Mouse (Mus musculus) cerebellum, adult 9-11 months (tissue): ENCODE measurements around the gene Apoc4.
"Not testable (repeated sequence)": the region's sequence is repeated elsewhere in the genome, so short reads cannot be mapped to it uniquely, and the experiment has no call there.

ENCODE experiments used
- DNase-seq: peaks from one replicate; pipeline ENCODE4 v3.0.0; 2022

Apoc4 gene

DNA sequence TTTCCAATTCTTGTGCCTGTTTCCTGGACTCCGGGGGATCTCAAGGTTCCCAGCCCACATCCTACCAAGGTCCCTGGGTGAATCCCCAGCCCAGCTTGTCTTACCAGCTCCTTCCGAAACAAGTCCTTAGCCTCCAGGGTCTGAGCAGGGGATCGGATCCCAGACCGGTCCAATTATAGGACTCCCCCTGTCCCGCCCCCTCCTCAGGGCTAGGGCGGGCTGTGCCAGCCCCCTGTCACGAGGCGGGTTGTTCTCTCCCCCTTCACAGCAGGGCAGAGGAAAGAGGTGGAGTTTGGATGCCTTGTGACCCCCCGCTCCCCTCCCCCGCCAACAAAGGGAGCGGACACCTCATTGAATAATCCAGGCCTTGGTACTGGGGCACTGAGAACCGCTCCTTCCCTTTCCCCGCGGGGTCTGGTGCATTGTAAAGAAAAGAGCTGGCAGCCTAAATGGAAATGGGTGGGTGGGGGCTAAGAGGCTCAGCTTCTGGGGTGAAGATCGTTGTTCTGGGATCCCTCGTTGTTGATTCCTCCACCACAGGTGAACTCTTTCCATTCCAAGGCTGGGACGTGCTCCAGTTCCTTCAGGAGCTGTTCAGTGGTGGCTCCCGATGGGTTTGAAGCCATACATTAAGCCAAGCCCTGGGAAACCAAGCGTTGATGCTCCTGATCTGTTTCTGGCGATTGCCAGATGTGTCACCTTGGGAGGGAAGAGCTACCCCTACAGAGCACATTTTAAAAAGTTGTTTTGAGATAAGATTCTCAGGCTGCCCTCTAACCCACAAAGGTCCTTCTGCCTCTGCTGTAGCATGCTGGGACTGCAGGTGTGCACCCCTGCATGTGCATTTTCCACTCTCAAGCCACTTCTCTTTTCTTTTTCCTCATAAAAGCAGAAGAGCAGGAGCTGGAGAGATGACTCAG is 17.9 kb upstream of the Apoc4 start, which contains the start of gene Apoe:
Apoe (minus strand) TSS at position 282 of the 920 bp plus-strand sequence.
- DNase-seq: peak; percentile 63

DNA sequence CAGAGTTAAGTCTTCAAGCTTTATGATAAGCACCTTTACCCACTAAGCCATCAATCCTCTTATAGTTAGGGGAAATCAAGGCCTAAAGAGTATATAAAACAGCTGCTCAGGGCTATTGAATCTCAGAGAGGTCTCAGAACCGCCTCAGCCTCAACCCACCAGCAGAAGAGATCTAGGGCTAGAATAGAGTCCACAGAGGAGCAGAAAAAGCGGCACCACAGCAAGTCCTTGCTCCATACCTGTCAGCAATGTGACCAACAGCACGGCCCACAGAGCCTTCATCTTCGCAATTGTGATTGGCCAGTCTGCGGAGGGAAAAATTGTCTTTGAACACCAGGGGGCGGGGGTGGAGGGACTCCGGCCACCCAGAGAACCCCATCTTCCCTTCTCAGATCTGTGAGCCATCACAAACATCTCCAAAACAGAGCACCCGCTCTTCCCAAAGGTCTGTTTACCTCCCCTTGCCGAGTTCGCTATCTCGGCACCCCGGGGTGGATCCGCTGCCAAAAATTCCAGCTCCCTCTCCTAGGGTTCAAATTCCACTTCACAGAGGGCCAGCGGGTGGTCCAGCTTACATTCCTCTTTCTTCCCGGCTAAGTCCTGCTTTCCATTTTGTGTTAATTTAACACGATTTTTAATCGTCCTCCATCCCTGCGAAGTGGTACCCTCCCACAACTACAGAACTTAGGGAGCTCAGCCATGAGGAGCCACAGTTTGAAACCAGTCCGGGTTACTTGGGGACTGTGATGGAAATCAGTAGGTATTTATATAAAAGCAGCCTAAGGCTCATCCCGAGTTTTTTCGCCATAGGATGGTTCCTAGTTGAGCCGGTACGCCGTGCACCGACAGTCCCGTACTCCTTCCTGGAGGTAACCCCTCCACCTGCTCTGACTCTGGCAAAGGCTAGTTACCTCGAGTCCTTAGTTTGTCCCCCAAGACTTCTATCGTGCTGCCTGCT is 16.9 kb upstream of the Apoc4 start:
- DNase-seq: no peak

DNA sequence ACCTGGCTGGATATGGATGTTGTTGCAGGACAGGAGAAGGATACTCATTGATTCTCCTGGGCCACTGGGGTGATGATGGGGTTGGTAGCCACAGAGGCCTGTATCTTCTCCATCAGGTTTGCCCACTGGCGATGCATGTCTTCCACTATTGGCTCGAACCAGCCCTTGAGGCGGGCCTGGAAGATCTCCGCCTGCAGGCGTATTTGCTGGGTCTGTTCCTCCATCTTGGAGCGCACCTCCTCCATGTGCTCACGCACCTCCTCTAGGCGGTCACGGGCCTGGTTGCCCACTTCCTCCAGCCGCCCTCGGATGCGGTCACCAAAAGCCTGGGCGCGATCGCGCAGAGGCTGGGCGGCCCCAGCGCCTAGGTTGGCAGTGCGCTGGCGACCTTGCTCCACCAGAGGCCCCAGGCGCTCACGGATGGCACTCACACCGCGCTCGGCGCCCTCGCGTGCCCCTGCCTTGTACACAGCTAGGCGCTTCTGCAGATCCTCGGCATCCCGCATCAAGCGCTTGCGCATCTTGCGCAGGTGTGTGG is 15.1 kb upstream of the Apoc4 start:
- DNase-seq: no peak

DNA sequence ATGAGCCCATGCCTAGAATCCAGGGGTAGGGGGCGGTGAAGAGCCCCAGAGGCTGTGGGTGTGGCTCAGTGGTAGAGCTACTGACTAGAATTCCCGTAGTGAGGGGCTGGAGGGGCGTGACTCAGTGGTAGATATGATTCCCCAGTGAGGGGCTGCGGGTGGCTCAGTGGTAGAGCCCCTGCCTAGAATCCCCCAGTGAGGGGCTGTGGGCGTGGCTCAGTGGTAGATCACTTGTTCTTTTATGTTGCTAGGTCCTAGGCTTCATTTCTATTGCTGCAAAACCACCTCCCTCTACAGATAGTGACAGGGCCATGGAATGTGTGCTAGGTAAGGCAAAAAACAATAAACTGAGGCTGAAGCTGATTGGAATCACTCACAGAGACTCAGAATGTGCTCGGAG is 14.6 kb upstream of the Apoc4 start:
- no peak for DNase-seq

DNA sequence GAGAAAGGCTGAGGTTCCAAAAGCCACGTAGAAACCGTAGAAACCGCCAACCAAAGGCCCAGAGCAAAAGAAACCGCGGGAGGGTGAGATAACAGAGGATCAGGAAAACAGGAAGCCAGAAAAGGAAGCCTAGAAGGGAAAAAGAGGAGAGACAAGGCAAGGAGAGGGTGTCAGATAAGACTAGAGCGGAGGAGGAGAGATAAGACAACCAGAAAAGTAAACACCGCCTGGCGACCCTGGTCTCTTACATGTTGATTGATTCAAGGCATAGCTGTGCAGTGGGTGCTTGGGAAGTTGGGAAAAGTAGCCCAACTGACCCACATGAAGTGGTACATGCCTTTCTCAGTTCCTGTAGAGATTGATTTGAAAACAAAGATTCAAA is 13.9 kb upstream of the Apoc4 start:
- DNase-seq: no peak

DNA sequence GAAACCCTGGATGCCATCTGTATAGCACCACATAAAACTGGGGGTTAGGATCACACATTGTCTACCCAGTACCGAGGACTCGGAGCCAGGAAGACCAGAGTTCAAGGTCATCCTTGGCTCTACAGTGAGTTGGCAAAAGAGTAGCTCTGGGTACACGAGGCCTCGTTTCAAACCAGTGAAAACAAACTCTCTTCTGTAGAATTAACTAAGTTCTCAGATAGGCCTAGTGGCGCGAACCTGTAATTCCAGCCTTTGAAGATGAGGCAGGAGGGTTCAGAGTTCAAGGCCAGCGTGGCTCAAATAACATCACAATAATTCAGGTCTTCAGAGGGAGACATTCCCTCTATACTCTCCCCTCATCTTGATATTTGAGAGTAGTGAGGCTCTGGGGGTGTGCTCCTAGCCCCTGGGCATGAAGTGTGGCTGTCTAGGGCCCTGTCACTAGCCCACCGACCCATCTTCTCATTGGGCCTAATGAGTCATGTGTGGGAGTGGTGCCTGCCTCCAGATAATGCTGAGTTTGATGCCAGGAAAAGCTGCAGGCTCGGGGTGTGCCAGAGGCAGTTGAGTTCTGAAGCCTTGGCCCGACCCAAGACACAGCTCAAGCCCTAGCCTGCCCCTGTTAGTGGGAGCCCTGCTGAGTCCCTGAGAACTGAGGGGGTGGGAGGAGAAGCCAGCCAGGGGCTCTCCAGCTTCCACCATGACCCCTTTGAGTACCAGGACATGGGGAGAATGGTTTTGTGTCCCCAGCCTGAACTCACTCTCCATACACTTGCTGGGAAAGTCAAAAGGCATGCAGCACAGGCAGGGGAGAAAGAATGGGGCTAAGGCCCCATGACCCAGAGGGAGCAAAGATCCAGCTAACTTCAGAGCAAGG is 13.3 kb upstream of the Apoc4 start:
- DNase-seq: no peak

DNA sequence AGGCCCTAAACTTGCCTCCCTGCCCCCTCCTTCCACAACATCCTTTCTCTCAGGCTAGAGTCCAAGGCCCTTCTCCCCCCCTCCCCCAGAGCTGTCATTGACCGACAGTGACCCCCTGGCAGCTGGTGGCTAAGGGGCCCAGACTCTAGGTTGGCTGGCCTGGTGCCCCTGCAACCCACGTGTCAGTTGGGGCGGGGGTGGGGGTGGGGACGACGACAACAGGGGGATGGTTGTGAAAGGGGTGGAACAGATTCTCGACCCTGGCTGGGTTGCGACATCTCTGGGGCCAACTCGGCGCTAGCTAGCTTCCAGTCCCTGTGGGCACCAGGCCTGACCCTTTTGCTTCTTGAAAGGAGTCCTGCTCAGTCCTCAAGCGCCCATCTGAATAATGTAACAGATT is 12.1 kb upstream of the Apoc4 start:
- peak; percentile 46 for DNase-seq

DNA sequence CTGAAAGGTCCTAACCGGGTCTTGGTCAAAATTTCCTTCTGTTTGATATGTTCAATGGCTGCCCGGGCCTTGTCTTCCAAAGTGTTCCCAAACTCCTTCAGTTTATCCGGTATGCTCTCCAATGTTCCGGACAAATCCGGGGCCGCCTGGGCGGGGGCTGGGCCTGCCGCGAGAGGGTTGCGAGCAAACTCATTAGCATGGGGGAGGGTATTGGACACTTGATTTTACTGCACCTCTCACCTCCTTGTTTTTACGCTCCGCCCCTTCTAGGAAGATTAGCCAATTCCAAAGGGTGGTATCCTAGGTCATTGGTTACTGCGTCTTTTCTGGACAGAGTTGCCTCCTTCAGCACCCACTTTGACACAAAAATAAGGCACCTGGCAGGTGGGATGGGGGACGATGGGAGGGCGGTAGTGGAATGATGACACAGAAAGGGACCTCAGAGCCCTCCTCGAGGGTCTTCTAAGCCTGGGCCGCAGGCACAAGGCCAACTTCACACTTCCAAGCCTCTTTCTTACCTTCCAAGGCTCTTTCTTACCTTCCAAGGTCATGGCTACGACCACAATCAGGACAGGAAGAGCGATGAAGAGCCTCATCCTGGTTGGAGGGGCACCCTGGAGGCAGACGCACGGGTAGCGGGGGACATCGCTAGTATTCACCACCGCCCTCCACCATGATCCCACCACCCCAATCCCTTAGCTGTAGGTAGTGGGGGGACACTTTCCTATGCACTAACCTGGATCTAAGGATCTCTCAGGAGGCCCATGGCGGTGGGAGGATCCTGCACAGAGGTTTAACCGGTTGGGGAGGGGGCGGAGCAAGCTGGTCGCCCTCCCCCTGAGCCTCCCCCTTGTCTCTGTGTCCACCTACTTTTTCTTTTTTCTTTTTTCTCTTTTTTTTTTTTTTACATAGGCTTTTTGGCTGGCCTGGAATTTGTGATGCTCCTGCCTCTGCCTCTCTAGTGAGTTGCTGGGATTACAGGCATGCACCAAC is 10.9 kb upstream of the Apoc4 start, which contains the start of gene Apoc1:
Apoc1 (minus strand) TSS at position 788 of the 993 bp plus-strand sequence.
- DNase-seq: no peak

DNA sequence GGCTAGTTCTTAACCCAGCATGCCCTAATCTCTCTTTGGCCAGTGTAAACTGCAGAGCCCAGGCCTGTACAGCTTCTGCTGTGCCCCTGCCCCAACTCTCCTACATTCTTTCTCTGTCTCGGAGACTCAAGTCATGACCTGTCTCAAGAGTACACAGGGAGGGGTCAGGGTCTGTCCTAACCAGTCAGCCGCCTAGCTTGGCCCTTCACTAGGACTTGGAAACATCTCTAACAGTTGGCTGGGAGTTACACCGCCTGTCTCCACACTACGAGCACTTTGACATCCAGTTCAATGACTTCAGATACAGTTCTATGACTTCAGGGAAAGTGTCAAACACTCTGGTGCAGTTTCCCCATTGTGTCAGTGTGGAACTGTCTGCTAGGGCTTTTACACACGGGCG is 10.2 kb upstream of the Apoc4 start:
- no peak for DNase-seq

DNA sequence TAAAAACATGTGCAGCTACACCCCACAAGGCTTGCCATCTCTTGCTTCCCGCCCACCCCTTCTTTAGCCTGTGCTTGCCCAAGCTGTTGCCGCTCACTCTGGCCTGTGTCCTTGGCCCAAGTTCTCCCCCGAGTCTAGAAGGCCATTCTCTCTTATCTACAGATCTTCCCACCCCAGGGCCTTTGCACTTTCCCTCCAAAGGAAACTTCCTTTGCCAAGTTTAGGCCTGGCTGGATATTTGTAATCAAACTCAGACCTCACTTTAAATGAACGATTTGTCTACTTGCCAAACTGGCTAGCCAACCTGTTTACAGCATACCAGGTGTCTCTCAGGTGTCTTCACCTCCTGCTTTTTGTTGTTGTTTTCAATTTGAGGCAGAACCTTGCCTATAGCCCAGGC is 9.6 kb upstream of the Apoc4 start:
- no peak for DNase-seq

DNA sequence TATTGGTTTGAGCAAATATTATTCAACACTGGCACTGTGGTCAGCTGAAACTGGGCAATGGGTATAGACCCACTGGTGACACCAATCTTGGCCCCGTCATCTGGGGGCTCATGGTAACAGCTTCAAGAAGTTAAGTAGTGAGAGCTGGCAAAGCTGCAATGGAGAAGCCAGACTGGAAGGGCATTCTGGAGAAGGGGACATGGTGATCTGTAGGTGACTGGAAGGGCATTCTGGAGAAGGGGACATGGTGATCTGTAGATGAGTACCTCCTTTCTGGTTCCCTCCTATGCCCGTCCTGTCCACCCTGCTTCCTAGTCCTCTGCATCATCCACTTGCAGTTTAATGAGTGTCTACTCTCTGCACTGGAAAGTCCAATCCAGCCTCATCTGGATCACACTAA is 7.3 kb upstream of the Apoc4 start:
- no peak for DNase-seq

DNA sequence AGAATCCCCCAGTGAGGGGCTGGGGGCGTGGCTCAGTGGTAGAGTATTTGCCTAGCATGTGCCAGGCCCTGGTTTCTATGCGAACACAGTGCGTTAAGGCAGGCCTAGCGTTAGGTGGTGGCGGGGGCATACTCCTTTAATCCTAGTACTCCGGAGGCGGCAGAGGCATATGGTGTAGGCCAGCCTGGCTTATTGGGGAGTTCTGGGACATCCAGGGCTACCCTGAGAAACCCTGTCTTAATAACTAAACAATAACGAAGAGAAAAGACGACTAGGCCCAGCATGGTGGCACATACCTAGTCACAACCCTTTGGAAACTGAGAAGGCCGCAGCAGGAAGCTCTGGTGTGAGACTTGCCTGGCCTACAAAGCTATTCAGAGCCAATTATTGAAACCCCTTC is 6.8 kb upstream of the Apoc4 start:
- no peak for DNase-seq

DNA sequence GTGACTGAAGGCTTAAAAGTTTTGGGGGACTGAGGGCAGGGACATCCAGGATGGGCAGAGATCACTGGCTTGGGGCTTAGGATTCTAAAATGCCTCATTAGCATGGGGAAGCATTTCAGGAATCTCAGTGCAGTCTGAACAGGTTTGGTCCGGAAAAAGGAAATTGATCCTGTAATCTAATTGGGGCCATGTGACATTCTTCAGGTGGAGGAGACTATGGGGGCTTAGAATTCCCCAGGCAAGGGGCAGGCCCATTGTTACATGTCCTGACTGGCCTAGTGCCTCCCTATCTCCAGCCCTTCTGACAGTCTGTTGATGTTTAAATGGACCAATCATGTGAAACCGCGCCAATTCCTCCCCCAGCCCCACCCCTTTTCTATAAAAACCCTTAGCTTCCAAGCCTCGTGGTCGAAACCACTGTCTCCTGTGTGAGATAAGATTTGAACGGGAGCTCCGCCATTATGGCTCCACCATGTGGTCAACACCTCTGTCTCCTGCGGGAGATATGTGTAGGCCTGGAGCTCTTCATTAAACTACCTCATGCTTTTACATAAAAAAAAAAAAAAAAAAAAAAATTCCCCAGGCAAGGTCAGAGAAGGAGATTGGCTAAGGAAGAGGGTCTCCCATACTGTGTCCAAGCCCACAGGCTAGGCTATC is 5.8 kb upstream of the Apoc4 start:
- DNase-seq: not testable (repeated sequence)

DNA sequence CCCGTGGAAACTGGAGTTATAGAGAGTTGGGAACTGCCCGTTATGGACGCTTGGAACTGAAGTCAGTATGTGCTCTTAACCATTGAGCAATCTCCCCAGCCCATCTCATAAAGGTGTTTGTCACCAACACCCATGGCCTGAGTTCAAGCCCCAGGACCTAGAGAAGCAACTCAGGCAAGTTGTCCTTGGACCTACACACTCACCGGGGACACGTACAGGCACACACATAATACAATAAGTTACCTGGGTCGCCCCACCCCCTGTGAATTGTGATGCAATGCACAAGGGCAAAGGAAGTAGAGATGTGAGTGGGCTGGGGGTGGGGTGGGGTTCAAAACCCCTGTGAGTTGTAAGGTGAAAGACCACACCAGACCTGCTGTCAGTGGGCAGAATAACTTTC is 5.2 kb upstream of the Apoc4 start:
- no peak for DNase-seq

DNA sequence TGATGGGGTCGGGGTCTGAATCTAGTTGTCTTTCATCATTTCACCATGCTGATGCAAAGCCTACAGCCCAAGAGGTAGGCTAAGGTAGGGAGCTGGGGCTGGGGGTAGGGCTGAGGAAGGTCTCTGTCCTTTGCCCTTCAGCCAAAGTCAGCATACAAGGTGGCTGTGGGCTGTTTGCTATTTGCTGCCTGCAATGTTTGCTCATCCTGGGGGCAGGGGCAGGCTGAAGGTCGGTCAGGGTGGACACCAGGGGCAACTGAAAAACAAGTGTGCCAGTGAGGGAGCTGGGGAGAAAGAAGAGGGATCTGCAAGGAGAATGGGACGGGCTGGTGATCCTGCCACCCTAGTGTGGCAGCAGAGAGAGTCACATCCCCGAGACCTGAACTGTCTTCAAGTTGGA is 4.1 kb upstream of the Apoc4 start:
- DNase-seq: no peak

DNA sequence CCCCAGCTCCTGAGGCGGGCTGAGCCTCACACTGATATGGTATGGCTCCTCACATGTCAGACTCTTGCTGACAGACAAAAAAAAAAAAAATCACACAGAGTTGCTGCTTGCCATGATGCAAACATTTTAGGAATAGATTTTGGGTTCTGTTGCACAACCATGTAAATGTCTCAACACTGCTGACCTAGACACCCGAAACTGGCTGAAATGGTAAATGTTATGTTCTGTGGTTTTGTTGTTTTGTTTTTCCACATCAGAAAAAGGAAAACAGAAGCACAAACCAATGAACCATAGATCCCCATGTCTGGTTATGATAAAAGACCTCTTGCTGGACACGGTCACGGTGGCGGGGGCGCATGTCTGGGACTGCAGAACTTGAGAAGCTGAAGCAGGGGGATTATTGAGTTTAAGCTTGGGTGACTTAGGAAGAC is 2.5 kb upstream of the Apoc4 start:
- DNase-seq: no peak

DNA sequence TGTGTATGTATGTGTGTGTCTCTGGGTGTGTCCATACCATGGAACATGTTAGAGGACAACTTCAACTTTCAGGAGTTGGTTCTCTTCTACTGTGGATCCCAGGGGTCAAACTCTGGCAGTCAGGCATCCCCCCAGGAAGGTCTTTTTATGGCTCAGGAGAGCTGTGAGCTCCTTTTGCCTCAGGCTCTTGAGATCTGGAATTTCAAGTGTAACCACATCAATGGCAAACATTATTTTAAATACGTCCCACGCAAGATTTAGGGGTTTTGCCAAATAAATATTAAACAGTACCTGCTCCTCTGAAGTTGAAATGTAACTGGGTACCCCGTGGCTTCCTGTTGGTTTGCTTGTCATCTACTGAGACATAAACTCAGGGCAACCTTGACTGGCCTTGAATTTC is 1.7 kb upstream of the Apoc4 start:
- DNase-seq: no peak

DNA sequence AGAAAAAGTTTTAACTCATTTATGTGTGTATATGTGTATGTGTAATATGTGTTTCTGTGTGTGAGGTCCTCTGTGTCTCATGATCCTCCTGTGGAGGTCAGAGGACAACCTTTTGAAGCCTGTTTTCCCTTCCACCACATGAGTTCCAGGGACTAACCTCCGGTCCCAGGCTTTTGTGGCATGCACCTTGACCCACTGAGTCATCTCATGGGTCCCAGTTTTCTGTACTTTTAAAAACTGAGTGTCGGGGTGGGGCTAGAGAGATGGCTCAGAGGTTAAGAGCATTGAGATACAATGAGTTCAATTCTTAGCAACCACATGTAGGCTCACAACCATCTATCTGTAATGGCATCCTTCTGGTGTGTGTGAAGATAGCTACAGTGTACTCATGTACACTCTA is 577 bp downstream of the Apoc4 start:
- no peak for DNase-seq

DNA sequence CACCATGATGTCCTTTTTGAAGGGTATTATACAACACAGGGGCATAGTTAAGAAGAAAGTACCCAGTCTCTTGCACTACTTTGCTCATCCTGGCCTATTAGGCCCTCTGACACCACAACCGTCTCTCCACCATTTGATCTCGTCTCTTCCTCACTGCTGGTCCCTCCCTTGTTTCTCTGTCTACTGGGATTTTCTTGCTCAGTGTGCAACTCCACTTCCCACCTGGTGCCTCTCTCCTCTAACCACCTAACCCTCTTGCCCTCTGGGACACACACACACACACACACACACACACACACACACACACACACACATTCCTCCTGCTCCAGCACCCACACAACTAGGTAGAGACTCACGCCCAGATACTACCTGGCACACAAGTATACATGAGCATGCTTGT is 2.4 kb downstream of the Apoc4 start:
- DNase-seq: no peak

DNA sequence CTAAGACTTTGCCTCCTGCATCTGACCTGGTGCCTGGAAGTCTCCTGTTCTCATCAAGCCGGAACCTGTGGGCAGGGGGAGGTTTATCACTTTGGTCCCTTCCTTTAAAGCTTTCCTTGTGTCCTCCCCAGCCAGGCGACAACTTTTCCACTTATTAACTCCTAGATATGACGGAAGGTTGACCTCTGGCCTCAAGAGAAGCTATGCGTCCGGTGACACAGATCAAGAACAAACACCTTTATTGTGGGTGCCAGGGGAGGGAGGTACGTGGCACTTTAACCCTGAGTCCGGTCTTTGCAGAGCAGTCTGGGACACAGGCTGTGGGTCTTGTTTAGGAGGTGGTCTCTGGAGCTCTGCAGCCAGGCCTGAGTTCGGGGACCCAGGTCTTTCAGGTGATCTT is 3.4 kb downstream of the Apoc4 start, which contains the start of gene Apoc2:
Apoc2 (minus strand) TSS at position 70 of the 400 bp plus-strand sequence.
- no peak for DNase-seq
